Mouse (Mus musculus): ENCODE measurements around the gene Kif18a. TPM values are rescaled to one million over a fixed set of nuclear protein-coding genes. Genes with fewer than 3 reads are reported as not detected.

Gene Kif18a
- polyA plus RNA-seq, 1 experiment from 2014 or later, result 21.5 TPM

DNA sequence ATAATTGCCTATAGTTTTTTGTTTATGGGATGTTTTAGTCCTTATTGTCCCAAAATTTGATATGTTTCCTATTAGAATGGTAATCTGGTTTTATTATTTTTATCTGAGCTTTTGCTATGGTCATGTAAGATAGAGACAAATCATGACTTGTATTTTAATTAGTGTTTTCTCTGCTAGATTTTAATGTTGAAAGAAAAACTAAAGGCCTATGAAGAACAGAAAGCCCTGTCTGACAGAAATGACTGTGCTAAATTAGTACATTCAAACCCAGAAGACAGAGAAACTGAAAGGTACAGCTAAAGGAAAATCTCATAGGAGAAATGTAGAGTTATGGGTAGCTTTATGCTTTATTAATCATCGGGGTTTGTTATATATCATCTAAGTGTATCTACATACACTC lies 17.6 kb downstream of the Kif18a start:
- peaks cover 3% of the 10 kb centered on the region; the same call in 1 of the 2 replicates for H3K36me3 ChIP-seq
- no peak overlapping the region for H3K4me3 ChIP-seq
- no peak overlapping the region for H3K27ac ChIP-seq
- ATAC-seq (ENCODE audit: low FRiP score, low read depth), result no peak
- H3K9me3 ChIP-seq, result no peaks in the 10 kb centered on the region
- H3K9ac ChIP-seq, result no peak overlapping the region
- H3K4me1 ChIP-seq, result no peaks in the 10 kb centered on the region
- H3K27me3 ChIP-seq (replicated peaks), result no peaks in the 10 kb centered on the region
- no peak overlapping the region for H3K4me2 ChIP-seq (replicated peaks)
- WGBS, result 98% methylated on average over 1 of the region's 1 CpGs

DNA sequence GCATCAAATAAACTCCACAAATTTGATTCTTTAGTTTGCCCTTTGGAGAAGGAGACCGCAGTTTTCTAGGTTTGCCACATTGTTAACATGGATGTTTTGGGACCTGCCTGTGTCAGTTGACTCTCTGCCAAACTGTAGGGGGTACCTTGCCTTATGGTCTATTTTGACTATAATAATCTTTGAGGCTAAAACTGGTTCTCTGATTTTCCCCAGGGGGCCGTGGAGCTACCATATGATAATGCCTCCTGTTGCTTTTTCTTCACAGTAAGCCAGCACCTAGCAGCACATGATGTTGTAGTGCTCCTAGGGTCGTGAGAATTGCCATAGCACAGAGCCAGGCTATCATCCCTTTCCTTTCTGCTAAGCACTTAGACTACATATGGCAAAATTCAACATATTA lies 21.7 kb downstream of the Kif18a start:
- Histone ChIP-seq H3K4me3 (no peak overlapping the region), H3K9ac (no peak overlapping the region), H3K9me3 (no peaks in the 10 kb centered on the region), H3K36me3 (peaks cover 6% of the 10 kb centered on the region; the same call in 1 of the 2 replicates), H3K4me2 (replicated peaks) (no peak overlapping the region), H3K4me1 (no peaks in the 10 kb centered on the region), H3K27ac (no peak overlapping the region), H3K27me3 (replicated peaks) (no peaks in the 10 kb centered on the region)
- WGBS, result 93% methylated on average over 3 of the region's 3 CpGs
- ATAC-seq (ENCODE audit: low FRiP score, low read depth), result no peak

DNA sequence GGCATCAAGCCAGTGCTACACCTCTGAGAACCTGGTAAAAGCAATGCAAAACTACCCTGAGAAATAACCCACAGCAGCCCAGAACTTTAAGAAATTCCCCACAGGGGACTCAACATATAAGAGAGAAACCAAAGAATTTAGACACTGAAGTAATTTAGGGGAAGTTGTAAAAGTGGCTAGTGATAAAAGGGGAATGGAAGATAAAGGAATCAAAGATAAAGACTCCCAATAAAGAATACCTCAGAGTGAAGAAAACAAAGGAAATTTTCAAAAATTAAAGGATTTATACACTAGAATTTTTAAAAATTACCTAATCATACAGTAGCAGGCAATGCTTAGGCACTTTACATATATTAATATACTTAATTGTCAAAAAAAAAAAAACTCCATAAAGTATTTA lies 23.1 kb downstream of the Kif18a start:
- H3K4me3 ChIP-seq, result no peak overlapping the region
- H3K36me3 ChIP-seq, result peaks cover 6% of the 10 kb centered on the region; the same call in 1 of the 2 replicates
- no peak for ATAC-seq (ENCODE audit: low FRiP score, low read depth)
- H3K4me2 ChIP-seq (replicated peaks), result no peak overlapping the region
- H3K9me3 ChIP-seq, result no peaks in the 10 kb centered on the region
- no peak overlapping the region for H3K27ac ChIP-seq
- no peaks in the 10 kb centered on the region for H3K4me1 ChIP-seq
- H3K9ac ChIP-seq, result no peak overlapping the region
- no peaks in the 10 kb centered on the region for H3K27me3 ChIP-seq (replicated peaks)

DNA sequence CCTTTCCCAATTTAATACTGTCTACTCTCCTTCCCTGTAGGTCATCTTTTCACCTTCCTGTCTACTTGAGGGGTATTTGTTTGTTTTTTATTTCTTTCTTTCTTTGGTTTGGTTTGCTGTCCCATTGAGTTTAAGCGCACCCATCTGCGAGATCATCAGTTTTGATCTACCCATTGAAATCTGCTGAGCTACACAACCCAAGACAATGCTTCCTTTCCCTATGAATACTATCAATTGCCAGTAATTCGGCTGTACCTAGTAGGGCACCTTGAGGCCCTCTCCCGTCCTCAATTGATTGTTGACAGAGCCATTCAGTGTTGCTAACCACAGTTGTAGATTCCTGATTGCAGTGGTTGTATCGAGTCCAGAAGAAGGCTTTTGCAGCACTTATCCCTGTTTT lies 30.8 kb downstream of the Kif18a start:
- H3K9me3 ChIP-seq, result no peaks in the 10 kb centered on the region
- H3K27ac ChIP-seq, result no peak overlapping the region
- no peak overlapping the region for H3K9ac ChIP-seq
- no peak overlapping the region for H3K4me2 ChIP-seq (replicated peaks)
- H3K27me3 ChIP-seq (replicated peaks), result no peaks in the 10 kb centered on the region
- WGBS, result 97% methylated on average over 5 of the region's 5 CpGs
- peaks cover 9% of the 10 kb centered on the region for H3K36me3 ChIP-seq
- H3K4me3 ChIP-seq, result no peak overlapping the region
- no peaks in the 10 kb centered on the region for H3K4me1 ChIP-seq
- ATAC-seq (ENCODE audit: low FRiP score, low read depth), result no peak

DNA sequence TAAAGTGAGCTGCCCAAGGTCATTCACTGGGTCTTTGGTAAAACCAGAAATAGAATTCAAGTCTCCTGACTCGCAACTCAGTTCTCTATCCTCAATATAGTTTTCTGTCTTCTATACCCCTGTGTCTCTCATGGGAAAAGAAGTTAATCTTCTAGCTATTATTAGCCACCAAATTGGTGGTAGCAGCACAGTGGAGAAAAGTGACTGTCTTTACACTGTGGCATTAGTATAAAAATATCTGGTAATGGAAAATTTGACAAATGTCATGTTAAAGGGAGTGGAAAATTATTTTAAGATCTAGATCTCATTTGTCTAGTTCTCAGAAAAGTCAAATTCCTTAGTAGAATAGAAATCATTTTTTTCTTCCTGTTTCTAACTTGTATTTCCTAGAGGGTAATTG lies 51.3 kb downstream of the Kif18a start:
- Histone ChIP-seq H3K27me3 (replicated peaks) (no peaks in the 10 kb centered on the region), H3K9me3 (no peaks in the 10 kb centered on the region), H3K36me3 (peaks cover 9% of the 10 kb centered on the region), H3K4me1 (no peaks in the 10 kb centered on the region), H3K27ac (no peak overlapping the region), H3K9ac (no peak overlapping the region), H3K4me3 (no peak overlapping the region), H3K4me2 (replicated peaks) (no peak overlapping the region)
- 95% methylated on average over 1 of the region's 1 CpGs for WGBS
- ATAC-seq (ENCODE audit: low FRiP score, low read depth), result no peak

DNA sequence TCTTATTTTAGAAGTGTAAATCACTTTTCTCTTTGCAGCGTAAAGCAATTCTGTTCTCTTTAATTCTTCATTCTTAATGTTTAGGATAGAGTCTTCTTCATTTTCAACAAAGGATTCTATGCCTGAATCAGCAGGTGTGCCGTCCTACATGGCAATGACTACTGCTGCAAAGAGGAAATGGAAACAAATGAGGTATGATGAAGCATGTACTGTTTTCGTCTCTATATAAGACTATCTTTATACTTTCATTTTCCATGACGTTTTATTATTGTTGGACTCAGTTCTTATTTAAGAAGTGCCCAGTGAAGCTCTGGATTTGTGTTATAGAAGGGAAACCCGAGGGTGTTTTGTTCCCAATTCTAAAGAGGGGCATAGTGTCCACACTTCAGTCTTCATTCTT lies 53.7 kb downstream of the Kif18a start:
- no peak overlapping the region for H3K4me2 ChIP-seq (replicated peaks)
- H3K9ac ChIP-seq, result no peak overlapping the region
- no peak overlapping the region for H3K27ac ChIP-seq
- ATAC-seq (ENCODE audit: low FRiP score, low read depth), result no peak
- no peak overlapping the region for H3K4me3 ChIP-seq
- H3K9me3 ChIP-seq, result no peaks in the 10 kb centered on the region
- H3K36me3 ChIP-seq, result peaks cover 11% of the 10 kb centered on the region
- no peaks in the 10 kb centered on the region for H3K27me3 ChIP-seq (replicated peaks)
- no peaks in the 10 kb centered on the region for H3K4me1 ChIP-seq
- WGBS, result 95% methylated on average over 5 of the region's 5 CpGs

- Histone ChIP-seq H3K27me3 (replicated peaks) (no peaks in the 10 kb centered on the region), H3K4me2 (replicated peaks) (no peak overlapping the region), H3K36me3 (peaks cover 11% of the 10 kb centered on the region), H3K4me1 (no peaks in the 10 kb centered on the region), H3K9ac (no peak overlapping the region), H3K4me3 (no peak overlapping the region), H3K9me3 (no peaks in the 10 kb centered on the region), H3K27ac (no peak overlapping the region)
- 85% methylated on average over 1 of the region's 1 CpGs for WGBS
- ATAC-seq (ENCODE audit: low FRiP score, low read depth), result no peak
Observed at GRCm38 (mm10) chr2:109335765-109336164, 55.2 kb downstream of the Kif18a start.

- H3K36me3 ChIP-seq, result no peaks in the 10 kb centered on the region
- ATAC-seq (ENCODE audit: low FRiP score, low read depth), result no peak
- no peak overlapping the region for H3K4me3 ChIP-seq
- no peak overlapping the region for H3K4me2 ChIP-seq (replicated peaks)
- WGBS, result 87% methylated on average over 4 of the region's 4 CpGs
- no peaks in the 10 kb centered on the region for H3K27me3 ChIP-seq (replicated peaks)
- no peaks in the 10 kb centered on the region for H3K4me1 ChIP-seq
- H3K27ac ChIP-seq, result no peak overlapping the region
- H3K9ac ChIP-seq, result no peak overlapping the region
- H3K9me3 ChIP-seq, result no peaks in the 10 kb centered on the region
Observed at GRCm38 (mm10) chr2:109345386-109345785, 64.8 kb downstream of the Kif18a start.

DNA sequence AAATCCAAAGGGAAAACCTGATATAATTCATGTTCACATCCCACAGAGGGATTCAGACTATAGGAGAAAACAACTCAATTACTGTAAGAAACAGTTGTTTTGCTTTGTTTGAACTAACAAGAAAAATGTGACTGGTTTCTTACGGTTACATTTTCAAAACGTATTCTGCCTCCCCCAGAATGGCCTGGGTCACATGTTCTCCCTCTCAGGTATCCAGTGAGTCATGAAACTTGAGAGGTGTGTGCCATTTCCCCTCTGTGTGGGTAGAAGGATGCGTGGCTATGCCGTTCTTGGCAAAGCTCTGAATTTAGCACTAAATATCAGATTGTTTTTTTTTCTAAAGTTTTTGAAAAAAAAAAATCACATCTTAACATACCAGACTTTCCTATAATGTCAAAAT lies 68.2 kb downstream of the Kif18a start:
- H3K4me3 ChIP-seq, result no peak overlapping the region
- H3K27ac ChIP-seq, result no peak overlapping the region
- no peak for ATAC-seq (ENCODE audit: low FRiP score, low read depth)
- H3K4me2 ChIP-seq (replicated peaks), result no peak overlapping the region
- H3K27me3 ChIP-seq (replicated peaks), result no peaks in the 10 kb centered on the region
- H3K9me3 ChIP-seq, result no peaks in the 10 kb centered on the region
- no peak overlapping the region for H3K9ac ChIP-seq
- WGBS, result 83% methylated on average over 4 of the region's 4 CpGs
- no peaks in the 10 kb centered on the region for H3K36me3 ChIP-seq
- no peaks in the 10 kb centered on the region for H3K4me1 ChIP-seq

DNA sequence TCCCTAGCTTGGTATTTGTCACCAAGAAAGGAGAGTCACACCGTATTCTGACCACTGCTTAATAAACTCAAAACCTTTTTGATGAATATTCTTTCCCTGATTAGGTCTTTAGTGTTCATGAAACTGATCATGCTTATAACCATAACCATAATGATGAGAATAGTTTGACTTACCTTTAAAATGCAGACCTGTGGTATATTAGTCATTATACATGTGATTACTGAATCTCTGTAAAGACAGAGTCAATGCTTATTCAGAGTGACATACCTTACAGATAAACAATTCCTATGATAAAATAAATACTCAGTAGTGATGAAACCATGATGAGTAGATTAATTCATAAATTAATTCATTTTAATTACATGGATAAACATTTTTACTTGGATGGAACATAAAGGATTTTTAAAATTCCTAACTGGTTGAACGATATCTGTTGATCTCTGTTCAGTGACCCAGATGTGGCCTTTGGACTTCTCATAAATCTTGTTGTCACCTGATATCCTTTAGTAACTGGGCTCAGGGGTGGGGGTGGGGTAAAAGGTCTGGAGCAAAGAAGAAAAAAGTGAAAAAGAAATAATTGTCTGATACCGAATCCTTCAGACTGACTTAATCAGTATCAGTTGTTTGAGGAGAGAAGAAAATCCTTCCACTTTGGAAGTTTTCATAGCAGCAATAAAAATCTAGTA lies 78.1 kb downstream of the Kif18a start:
- no peaks in the 10 kb centered on the region for H3K9me3 ChIP-seq
- no peak for ATAC-seq (ENCODE audit: low FRiP score, low read depth)

DNA sequence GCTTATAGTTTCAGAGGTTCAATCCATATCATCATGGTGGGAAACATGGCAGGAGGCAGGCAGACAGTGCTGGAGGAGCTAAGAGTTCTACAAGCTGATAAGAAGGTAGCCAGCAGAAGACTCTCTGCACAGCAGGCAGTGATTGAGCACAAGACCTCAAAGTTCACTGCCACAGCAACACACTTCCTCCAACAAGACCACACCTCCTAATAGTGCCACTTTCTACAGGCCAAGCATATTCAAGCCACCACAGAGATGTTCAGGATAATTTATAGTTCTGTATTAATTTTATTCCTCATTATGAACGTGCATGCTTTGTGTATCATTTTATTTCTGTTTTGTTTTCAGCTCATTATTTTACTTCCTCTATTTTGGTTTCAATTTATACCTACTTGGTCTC lies 85.4 kb downstream of the Kif18a start:
- ATAC-seq (ENCODE audit: low FRiP score, low read depth), result no peak
- Histone ChIP-seq H3K27ac (no peak overlapping the region), H3K4me1 (no peaks in the 10 kb centered on the region), H3K27me3 (replicated peaks) (no peaks in the 10 kb centered on the region), H3K9ac (no peak overlapping the region), H3K36me3 (no peaks in the 10 kb centered on the region), H3K4me2 (replicated peaks) (no peak overlapping the region), H3K4me3 (no peak overlapping the region), H3K9me3 (no peaks in the 10 kb centered on the region)
- 70% methylated on average over 1 of the region's 1 CpGs for WGBS

More for the DNA sequence above, 78.1 kb downstream of the Kif18a start:
- H3K4me3 ChIP-seq, result no peak overlapping the region
- 63% methylated on average over 3 of the region's 3 CpGs for WGBS
- no peak overlapping the region for H3K27ac ChIP-seq
- no peak overlapping the region for H3K9ac ChIP-seq
- no peaks in the 10 kb centered on the region for H3K4me1 ChIP-seq
- H3K36me3 ChIP-seq, result no peaks in the 10 kb centered on the region
- no peak overlapping the region for H3K4me2 ChIP-seq (replicated peaks)
- H3K27me3 ChIP-seq (replicated peaks), result no peaks in the 10 kb centered on the region

GRCm38 (mm10) chr2:109374881-109375280 lies 94.3 kb downstream of the Kif18a start:
- Histone ChIP-seq H3K36me3 (no peaks in the 10 kb centered on the region), H3K9me3 (no peaks in the 10 kb centered on the region), H3K4me1 (no peaks in the 10 kb centered on the region), H3K27me3 (replicated peaks) (no peaks in the 10 kb centered on the region), H3K9ac (no peak overlapping the region), H3K27ac (no peak overlapping the region), H3K4me2 (replicated peaks) (no peak overlapping the region), H3K4me3 (no peak overlapping the region)
- WGBS, result 29% methylated on average over 2 of the region's 2 CpGs
- ATAC-seq (ENCODE audit: low FRiP score, low read depth), result no peak

GRCm38 (mm10) chr2:109384019-109384418 lies 103.5 kb downstream of the Kif18a start:
- no peak overlapping the region for H3K27ac ChIP-seq
- no peak overlapping the region for H3K4me3 ChIP-seq
- H3K36me3 ChIP-seq, result no peaks in the 10 kb centered on the region
- WGBS, result 65% methylated on average over 1 of the region's 1 CpGs
- no peaks in the 10 kb centered on the region for H3K9me3 ChIP-seq
- no peak overlapping the region for H3K4me2 ChIP-seq (replicated peaks)
- no peaks in the 10 kb centered on the region for H3K27me3 ChIP-seq (replicated peaks)
- ATAC-seq (ENCODE audit: low FRiP score, low read depth), result no peak
- no peak overlapping the region for H3K9ac ChIP-seq
- no peaks in the 10 kb centered on the region for H3K4me1 ChIP-seq

All from neural tube, embryonic 12.5 days (tissue).